Mouse (Mus musculus): ENCODE measurements around the gene Prss37. TPM values are rescaled to one million over a fixed set of nuclear protein-coding genes. Genes with fewer than 3 reads are reported as not detected.

The Prss37 gene
- not detected in 2 replicates for polyA plus RNA-seq (2015; fragmentation: Nextera tagmentation; extraction: Ambion mirVana)

DNA sequence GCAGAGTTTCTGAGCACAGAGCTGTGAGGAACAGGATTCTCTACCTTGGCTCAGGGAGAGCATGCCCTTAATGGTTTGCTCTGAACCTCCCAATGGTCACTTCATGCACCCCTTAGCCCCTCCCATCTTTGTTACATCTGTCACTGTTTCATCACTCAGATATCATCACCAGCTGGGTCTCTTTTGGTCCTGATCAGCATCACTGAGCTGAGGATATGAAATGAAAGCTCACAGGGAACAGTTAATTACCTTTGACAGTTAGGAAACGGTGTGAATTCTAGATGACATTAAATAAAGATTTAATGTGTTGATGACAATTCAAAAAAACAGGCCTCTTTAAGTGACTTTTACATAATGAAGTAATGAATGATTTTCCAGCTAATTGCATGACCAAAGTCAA, at the start of gene Prss37:
Gene Prss37 (minus strand): TSS at position 101 of the 400 bp plus-strand sequence.
- no peaks in the 10 kb centered on the region for H3K36me3 ChIP-seq
- no peaks in the 10 kb centered on the region for H3K9me3 ChIP-seq
- 61% methylated on average over 1 of the region's 1 CpGs for WGBS
- no peak within 1 kb of the TSS for H3K4me3 ChIP-seq
- ATAC-seq (ENCODE audit: insufficient number of reproducible peaks, low FRiP score, low TSS enrichment, low read depth), result no peak
- no peak within 1 kb of the TSS for H3K27ac ChIP-seq
- no peak within 1 kb of the TSS for H3K4me2 ChIP-seq
- no peaks in the 10 kb centered on the region for H3K27me3 ChIP-seq
- H3K9ac ChIP-seq, result no peak within 1 kb of the TSS
- no peaks in the 10 kb centered on the region for H3K4me1 ChIP-seq

DNA sequence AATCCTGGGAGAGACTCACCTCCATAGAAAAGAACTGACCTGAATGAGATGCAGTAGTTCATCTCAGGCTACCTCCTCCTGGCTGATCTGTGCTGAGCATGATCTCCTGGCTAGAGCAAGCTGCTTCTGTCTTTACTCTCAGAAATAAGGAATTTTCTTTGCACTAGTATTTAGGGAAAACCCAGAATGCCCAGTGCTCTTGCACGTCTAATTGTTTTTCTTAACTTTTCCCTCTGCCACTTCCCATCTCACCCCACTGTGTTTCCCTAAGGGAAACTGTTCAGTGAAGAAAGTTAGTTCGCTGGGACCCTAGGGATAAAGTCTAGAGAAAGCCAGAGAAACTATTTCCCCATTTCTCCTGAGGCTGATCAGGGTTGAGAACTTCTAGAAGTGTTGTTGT, 35.6 kb upstream of the Prss37 start, which contains the start of gene Olfr461:
Gene Olfr461 (minus strand): TSS at position 101 of the 400 bp plus-strand sequence.
- ATAC-seq (ENCODE audit: insufficient number of reproducible peaks, low FRiP score, low TSS enrichment, low read depth), result no peak
- H3K9me3 ChIP-seq, result no peaks in the 10 kb centered on the region
- no peak within 1 kb of the TSS for H3K4me2 ChIP-seq
- H3K9ac ChIP-seq, result no peak within 1 kb of the TSS
- no peaks in the 10 kb centered on the region for H3K27me3 ChIP-seq
- H3K27ac ChIP-seq, result no peak within 1 kb of the TSS
- no peaks in the 10 kb centered on the region for H3K4me1 ChIP-seq
- no peak within 1 kb of the TSS for H3K4me3 ChIP-seq
- 82% methylated on average over 2 of the region's 2 CpGs for WGBS
- no peaks in the 10 kb centered on the region for H3K36me3 ChIP-seq

DNA sequence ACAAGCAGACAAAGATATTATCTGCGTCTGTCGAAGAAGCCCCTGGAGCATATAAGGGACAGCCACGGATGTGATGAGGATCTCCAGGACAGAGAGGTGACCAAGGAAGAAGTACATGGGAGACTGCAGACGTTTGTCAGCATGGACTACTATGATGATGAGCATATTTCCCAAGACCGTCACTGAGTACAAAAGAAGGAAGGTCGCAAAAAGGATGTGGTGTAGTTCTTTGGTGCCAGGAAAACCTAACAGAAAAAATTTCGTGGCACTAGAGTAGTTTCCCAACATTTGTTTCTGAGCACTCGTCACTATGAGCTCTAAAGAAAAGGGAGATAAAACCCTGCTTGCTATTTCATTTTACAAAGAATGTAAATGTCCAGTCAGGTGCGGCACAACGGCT, 25.4 kb upstream of the Prss37 start:
- no peak overlapping the region for H3K9ac ChIP-seq

DNA sequence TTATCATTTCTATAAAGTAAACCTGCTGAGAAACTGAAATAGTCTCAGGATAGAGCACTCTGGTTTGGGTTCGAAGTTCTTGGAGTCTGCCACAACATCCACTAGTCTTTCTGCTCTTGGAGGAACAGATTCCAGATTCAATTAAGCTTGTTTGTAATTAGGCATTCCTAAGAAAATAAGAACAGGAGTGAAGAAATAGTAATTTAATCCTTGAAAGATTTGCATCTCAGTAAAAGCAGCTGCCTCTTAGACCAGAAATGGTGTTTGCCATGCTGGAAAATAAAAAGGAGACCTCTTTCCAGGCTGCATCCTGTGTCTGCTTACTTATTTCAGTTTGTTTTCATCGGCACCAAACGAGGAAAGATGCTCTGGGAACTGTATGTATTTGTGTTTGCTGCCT, 26.1 kb downstream of the Prss37 start, which contains the start of gene Tas2r108:
Gene Tas2r108 (plus strand): TSS at position 301 of the 400 bp plus-strand sequence.
- WGBS, result 86% methylated on average over 3 of the region's 3 CpGs
- H3K4me2 ChIP-seq, result no peak within 1 kb of the TSS
- no peak within 1 kb of the TSS for H3K4me3 ChIP-seq
- no peak within 1 kb of the TSS for H3K27ac ChIP-seq
- H3K9ac ChIP-seq, result no peak within 1 kb of the TSS
- ATAC-seq (ENCODE audit: insufficient number of reproducible peaks, low FRiP score, low TSS enrichment, low read depth), result no peak
- no peaks in the 10 kb centered on the region for H3K9me3 ChIP-seq
- no peaks in the 10 kb centered on the region for H3K36me3 ChIP-seq
- H3K27me3 ChIP-seq, result no peaks in the 10 kb centered on the region
- no peaks in the 10 kb centered on the region for H3K4me1 ChIP-seq

More for the DNA sequence above, 25.4 kb upstream of the Prss37 start:
- 80% methylated on average over 10 of the region's 10 CpGs for WGBS
- Histone ChIP-seq H3K4me1 (no peaks in the 10 kb centered on the region), H3K27ac (no peak overlapping the region), H3K27me3 (no peaks in the 10 kb centered on the region), H3K36me3 (no peaks in the 10 kb centered on the region), H3K9me3 (no peaks in the 10 kb centered on the region), H3K4me2 (no peak overlapping the region), H3K4me3 (no peak overlapping the region)
- no peak for ATAC-seq (ENCODE audit: insufficient number of reproducible peaks, low FRiP score, low TSS enrichment, low read depth)

DNA sequence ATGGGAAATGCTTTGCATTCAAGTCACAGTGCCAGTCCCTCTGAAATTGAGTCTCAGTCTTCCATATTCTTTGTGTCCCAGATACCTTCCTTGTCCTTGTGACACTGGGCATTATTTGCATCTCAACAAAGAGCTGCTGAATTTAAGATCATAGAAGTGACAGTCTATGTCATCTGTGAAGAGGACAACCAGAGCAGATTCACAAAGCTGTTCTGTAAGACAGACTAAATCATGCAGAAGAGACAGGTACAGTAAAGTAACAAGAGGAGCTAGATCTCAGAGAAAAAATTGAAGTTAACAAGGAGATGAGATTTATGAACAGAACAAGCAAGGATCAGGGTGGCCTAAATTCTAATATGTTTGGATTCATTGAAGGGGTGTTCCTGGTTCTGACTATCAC, 28.4 kb downstream of the Prss37 start, which contains the start of gene Tas2r137:
Gene Tas2r137 (plus strand): TSS at position 301 of the 400 bp plus-strand sequence.
- no peak for ATAC-seq (ENCODE audit: insufficient number of reproducible peaks, low FRiP score, low TSS enrichment, low read depth)
- no peaks in the 10 kb centered on the region for H3K4me1 ChIP-seq
- H3K9ac ChIP-seq, result no peak within 1 kb of the TSS
- H3K9me3 ChIP-seq, result no peaks in the 10 kb centered on the region
- H3K27ac ChIP-seq, result no peak within 1 kb of the TSS
- no peaks in the 10 kb centered on the region for H3K36me3 ChIP-seq
- no peak within 1 kb of the TSS for H3K4me2 ChIP-seq
- no peak within 1 kb of the TSS for H3K4me3 ChIP-seq
- no peaks in the 10 kb centered on the region for H3K27me3 ChIP-seq

DNA sequence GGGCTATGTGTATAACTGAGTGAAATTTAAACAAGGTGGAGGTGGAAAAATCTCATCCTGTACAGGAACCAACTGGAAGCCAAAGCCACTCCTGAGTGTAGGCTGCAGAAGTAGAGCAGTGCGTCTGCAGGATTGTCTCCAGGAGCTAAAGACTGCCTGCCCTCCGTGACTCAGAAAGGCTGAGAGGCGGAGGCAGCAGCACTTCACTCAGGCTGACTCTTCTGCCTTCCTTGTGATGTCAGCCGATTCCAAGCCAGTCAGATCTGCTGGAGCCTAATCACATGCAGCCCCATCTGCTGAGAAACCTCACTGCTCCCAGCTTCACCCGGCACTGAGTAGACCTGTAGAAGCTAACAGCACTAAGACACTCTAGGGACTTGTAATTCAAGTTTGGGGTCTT, 37.0 kb downstream of the Prss37 start:
- Histone ChIP-seq H3K27me3 (no peaks in the 10 kb centered on the region), H3K4me2 (no peak overlapping the region), H3K9me3 (no peaks in the 10 kb centered on the region), H3K4me1 (no peaks in the 10 kb centered on the region), H3K9ac (no peak overlapping the region), H3K36me3 (peaks cover 43% of the 10 kb centered on the region), H3K27ac (no peak overlapping the region), H3K4me3 (no peak overlapping the region)
- no peak for ATAC-seq (ENCODE audit: insufficient number of reproducible peaks, low FRiP score, low TSS enrichment, low read depth)
- WGBS, result 81% methylated on average over 5 of the region's 5 CpGs

DNA sequence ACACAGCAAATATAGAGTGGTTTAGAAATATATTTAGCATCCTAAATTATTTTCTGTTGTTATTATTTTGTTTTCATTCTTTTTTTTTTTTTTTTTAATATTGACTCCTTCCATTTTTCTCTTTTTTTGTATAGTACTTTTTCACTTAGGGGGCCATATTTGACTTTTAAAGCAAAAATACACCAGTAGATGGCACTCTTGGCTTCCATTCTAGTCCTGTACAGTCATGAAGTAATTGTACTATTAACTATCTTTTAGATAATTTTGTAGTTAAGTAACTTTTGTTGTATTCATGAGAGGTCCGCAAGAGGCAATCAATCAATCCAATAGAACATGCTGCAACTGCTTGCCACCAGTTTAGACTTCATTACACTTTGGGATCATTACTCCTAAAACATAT, 39.6 kb downstream of the Prss37 start:
- no peaks in the 10 kb centered on the region for H3K4me1 ChIP-seq
- no peaks in the 10 kb centered on the region for H3K27me3 ChIP-seq
- no peak overlapping the region for H3K4me3 ChIP-seq
- no peaks in the 10 kb centered on the region for H3K9me3 ChIP-seq
- H3K9ac ChIP-seq, result no peak overlapping the region
- no peak overlapping the region for H3K27ac ChIP-seq
- no peak overlapping the region for H3K4me2 ChIP-seq
- peaks cover 64% of the 10 kb centered on the region for H3K36me3 ChIP-seq
- ATAC-seq (ENCODE audit: insufficient number of reproducible peaks, low FRiP score, low TSS enrichment, low read depth), result no peak
- WGBS, result 79% methylated on average over 1 of the region's 1 CpGs

DNA sequence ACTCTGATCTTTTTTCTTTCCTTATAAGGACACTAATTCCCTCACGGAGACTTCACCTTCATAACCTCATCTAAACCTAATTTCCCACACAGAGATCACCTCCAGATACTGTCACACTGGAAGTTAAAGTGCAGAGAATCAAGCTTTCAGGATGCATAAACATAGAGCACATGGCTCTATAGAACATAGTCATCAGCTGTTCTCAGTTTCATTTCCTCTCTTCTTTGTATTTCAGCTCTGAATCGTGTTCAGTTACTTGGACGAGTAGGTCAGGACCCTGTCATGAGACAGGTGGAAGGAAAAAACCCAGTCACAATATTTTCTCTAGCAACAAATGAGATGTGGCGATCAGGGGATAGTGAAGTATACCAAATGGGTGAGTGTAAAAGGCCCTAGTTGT, 43.2 kb downstream of the Prss37 start:
- Histone ChIP-seq H3K4me1 (peaks cover 8% of the 10 kb centered on the region), H3K9me3 (no peaks in the 10 kb centered on the region), H3K27me3 (no peaks in the 10 kb centered on the region), H3K9ac (no peak overlapping the region), H3K4me2 (no peak overlapping the region), H3K36me3 (peaks cover 53% of the 10 kb centered on the region), H3K27ac (no peak overlapping the region), H3K4me3 (no peak overlapping the region)
- ATAC-seq (ENCODE audit: insufficient number of reproducible peaks, low FRiP score, low TSS enrichment, low read depth), result no peak
- WGBS, result 92% methylated on average over 4 of the region's 4 CpGs

DNA sequence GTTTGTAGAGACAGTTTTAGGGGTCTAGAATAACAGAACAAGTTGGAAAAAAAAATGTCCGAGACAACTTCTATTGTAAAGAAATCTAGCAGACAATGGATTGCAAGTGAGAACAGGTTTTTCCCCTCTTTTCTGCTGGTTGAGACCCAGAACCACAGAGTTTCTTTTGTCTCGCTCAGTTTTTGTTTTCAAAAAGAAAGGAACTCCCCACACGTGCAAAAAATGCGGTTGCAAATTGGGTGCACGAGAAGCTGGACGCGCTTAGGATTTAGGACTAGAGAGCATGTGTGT, 47.6 kb downstream of the Prss37 start:
- Histone ChIP-seq H3K27ac (peak overlapping the region; percentile 98), H3K4me2 (peak overlapping the region; percentile 60), H3K4me1 (peaks cover 8% of the 10 kb centered on the region), H3K9me3 (no peaks in the 10 kb centered on the region), H3K9ac (peak overlapping the region; percentile 84), H3K4me3 (peak overlapping the region; percentile 82), H3K36me3 (peaks cover 31% of the 10 kb centered on the region), H3K27me3 (no peaks in the 10 kb centered on the region)
- no peak for ATAC-seq (ENCODE audit: insufficient number of reproducible peaks, low FRiP score, low TSS enrichment, low read depth)
- 0% methylated on average over 7 of the region's 7 CpGs for WGBS

DNA sequence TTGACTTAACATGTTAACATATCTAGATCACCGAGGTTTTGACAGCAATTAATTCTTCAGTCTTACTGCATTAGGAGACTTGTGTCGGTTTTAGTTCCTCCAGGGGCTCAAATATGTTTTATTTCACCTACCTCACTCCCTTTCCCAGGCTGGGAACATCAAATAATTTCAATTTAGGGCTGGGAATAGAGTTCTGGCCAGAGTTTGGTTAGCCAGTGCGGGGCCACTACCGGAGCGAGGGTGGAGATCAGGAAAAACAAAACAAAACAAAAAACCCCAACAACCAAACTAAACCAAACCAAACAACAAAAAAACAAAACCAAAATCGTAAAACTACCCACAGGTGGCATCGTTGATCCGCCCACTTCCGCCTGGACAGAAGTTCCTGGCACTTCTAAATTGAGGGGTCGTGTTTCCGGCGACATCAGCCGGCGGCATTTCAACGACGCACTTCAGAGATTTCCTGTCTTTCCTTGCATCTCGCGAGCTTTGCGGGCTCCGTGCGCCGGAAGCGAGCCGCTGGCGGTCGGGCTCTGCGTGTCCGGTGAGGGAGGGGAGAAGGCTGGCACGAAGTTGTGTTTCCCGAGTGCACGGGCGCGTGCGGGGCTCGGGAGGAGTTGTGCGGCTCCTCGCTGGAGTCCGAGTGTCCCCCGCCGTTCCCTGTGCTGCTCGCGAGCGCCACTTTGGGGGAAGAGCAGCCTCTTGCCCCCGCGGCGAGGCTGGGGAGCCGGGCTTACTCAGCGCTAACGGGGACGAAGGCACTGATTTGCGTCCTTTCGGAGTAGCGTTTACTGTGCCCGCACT, 48.2 kb downstream of the Prss37 start, which contains the start of gene Ssbp1:
Gene Ssbp1 (plus strand): TSS at position 437 of the 804 bp plus-strand sequence.
- H3K9ac ChIP-seq, result peak within 1 kb of the TSS; percentile 84
- peak; percentile 91 for ATAC-seq (ENCODE audit: insufficient number of reproducible peaks, low FRiP score, low TSS enrichment, low read depth)
- under 1% methylated on average over 54 of the region's 54 CpGs for WGBS
- H3K4me2 ChIP-seq, result peak within 1 kb of the TSS; percentile 60
- H3K4me1 ChIP-seq, result peaks cover 8% of the 10 kb centered on the region
- peak within 1 kb of the TSS; percentile 82 for H3K4me3 ChIP-seq
- H3K36me3 ChIP-seq, result peaks cover 27% of the 10 kb centered on the region
- no peaks in the 10 kb centered on the region for H3K27me3 ChIP-seq
- H3K27ac ChIP-seq, result peak within 1 kb of the TSS; percentile 98
- no peaks in the 10 kb centered on the region for H3K9me3 ChIP-seq

DNA sequence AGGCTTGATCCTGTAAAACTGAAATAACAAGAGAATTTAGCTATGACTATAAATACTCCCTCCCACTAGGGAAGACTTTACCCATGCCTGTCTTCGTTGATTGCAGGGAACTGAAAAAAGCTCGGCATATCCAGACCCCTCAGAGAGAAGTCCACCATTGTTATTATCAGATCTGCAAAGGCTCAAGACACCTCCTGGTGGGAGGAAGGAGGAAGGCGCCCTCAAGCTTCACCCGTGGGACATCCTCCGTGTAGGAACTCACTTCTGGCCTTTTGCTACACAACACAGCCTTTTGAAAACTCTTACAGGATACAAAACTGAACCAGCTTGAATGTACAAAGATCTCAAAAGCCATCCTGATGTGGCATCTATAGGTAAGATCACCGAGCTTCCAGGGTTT, 53.6 kb downstream of the Prss37 start:
- WGBS, result 52% methylated on average over 6 of the region's 6 CpGs
- no peak overlapping the region for H3K9ac ChIP-seq
- H3K4me1 ChIP-seq, result no peaks in the 10 kb centered on the region

More for the DNA sequence above, 53.6 kb downstream of the Prss37 start:
- H3K36me3 ChIP-seq, result no peaks in the 10 kb centered on the region
- no peaks in the 10 kb centered on the region for H3K27me3 ChIP-seq
- no peak overlapping the region for H3K4me3 ChIP-seq
- no peak for ATAC-seq (ENCODE audit: insufficient number of reproducible peaks, low FRiP score, low TSS enrichment, low read depth)
- no peak overlapping the region for H3K27ac ChIP-seq
- H3K9me3 ChIP-seq, result no peaks in the 10 kb centered on the region
- no peak overlapping the region for H3K4me2 ChIP-seq
